Mouse (Mus musculus) hindbrain, embryonic 15.5 days (tissue): ENCODE results near the gene Zfp296. TPM values are rescaled to one million over a fixed set of nuclear protein-coding genes. Genes with fewer than 3 reads are reported as not detected.
"Not testable (repeated sequence)": the region's sequence is repeated elsewhere in the genome, so short reads cannot be mapped to it uniquely, and the experiment has no call there.

Source experiments
- ATAC-seq: fragments of 200-750 bp; cut with Nextera tagmentation; 2 replicates; pipeline ENCODE4 v1.8.0; 2017; ENCODE audit warnings: low read depth, moderate number of reproducible peaks, moderate TSS enrichment; ENCODE audit not compliant: low FRiP score
- H3K27ac ChIP-seq: fragments of 300-500 bp; sonication (generic); replicated peaks from 2 replicates; pipeline ENCODE4 v1.5.1; 2015; ENCODE audit warnings: mild to moderate bottlenecking, inconsistent platforms
- H3K27me3 ChIP-seq: fragments of 300-500 bp; sonication (generic); 2 replicates; pipeline ENCODE4 v1.6.1; 2015; ENCODE audit warnings: control low read depth, inconsistent platforms
- H3K36me3 ChIP-seq: fragments of 300-500 bp; sonication (generic); 2 replicates; pipeline ENCODE4 v1.6.1; 2015; ENCODE audit warnings: control low read depth, inconsistent platforms
- H3K4me1 ChIP-seq: fragments of 300-500 bp; sonication (generic); replicated peaks from 2 replicates; pipeline ENCODE4 v1.6.1; 2015; ENCODE audit warnings: control low read depth, inconsistent platforms
- H3K4me2 ChIP-seq: fragments of 300-500 bp; sonication (generic); 2 replicates; pipeline ENCODE4 v1.6.1; 2015; ENCODE audit warnings: moderate library complexity, mild to moderate bottlenecking, inconsistent platforms
- H3K4me3 ChIP-seq: fragments of 300-500 bp; sonication (generic); 2 replicates; pipeline ENCODE4 v1.5.1; 2015; ENCODE audit warnings: mild to moderate bottlenecking, inconsistent platforms
- H3K9ac ChIP-seq: fragments of 300-500 bp; sonication (generic); 2 replicates; pipeline ENCODE4 v1.6.1; 2015; ENCODE audit warnings: inconsistent platforms
- H3K9me3 ChIP-seq: fragments of 300-500 bp; sonication (generic); 2 replicates; pipeline ENCODE4 v1.6.1; 2016; ENCODE audit warnings: control low read depth, inconsistent platforms
- WGBS: fragments of 180-500 bp; shearing (Covaris S2); methylation state at CpG from one replicate; pipeline ENCODE4 v1.1.7; 2015; 5-methylcytosine and 5-hydroxymethylcytosine counted together
- polyA plus RNA-seq: library from polyadenylated mRNA; unstranded; fragments of >200 nt; fragmentation: Nextera tagmentation; extraction: Ambion mirVana; gene quantifications from 2 replicates; pipeline ENCODE4 v1.2.1, GENCODE M21; 2015

The Zfp296 gene
- polyA plus RNA-seq, 1 experiment from 2014 or later: 0.19 TPM

DNA sequence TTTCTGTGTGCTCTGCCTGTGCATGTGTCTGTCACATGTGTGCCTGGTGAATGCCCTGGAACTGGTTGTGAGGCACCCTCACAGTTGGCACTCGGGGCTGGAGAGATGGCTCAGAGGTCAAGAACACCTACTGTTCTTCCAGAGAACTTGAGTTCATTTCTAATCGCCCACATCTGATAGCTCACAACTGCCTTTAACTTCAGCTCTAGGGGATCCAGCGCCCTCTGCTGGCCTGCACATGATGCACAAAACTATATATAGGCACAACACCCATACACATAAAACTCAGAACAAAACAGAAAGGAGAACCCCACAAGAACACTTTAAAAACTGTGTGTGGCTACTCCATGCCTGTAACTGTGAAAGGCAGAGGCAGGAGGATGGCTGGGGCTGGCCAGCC lies 12.1 kb downstream of the Zfp296 start:
- no peak overlapping the region for H3K9ac ChIP-seq
- H3K4me3 ChIP-seq: no peak overlapping the region
- peaks cover 92% of the 10 kb centered on the region for H3K36me3 ChIP-seq
- H3K9me3 ChIP-seq: no peaks in the 10 kb centered on the region
- no peaks in the 10 kb centered on the region for H3K4me1 ChIP-seq
- H3K27me3 ChIP-seq: no peaks in the 10 kb centered on the region
- WGBS: 49% methylated on average over 3 of the region's 3 CpGs
- no peak overlapping the region for H3K27ac ChIP-seq
- no peak overlapping the region for H3K4me2 ChIP-seq
- ATAC-seq: no peak

DNA sequence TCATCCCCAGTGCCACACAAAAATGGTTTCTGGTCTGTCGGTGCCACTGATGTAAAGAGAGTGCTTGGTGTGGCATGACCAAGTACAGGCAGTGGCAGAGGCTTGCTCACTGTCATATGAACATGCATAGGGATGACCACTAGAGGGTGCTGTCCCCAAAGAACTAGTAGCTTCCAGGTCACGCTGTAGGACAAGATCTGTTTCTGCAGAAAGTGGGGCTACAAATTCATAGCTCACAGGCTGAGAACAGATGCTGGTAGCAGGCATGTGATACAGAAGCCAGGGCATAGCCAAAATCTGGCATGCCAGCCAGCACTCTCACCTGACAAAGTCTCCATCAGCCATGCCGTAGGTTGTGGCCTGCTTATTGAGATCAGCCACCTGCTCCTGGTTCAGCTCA lies 12.8 kb downstream of the Zfp296 start:
- Histone ChIP-seq H3K27ac (no peak overlapping the region), H3K9me3 (no peaks in the 10 kb centered on the region), H3K27me3 (no peaks in the 10 kb centered on the region), H3K4me2 (no peak overlapping the region), H3K4me1 (no peaks in the 10 kb centered on the region), H3K36me3 (peaks cover 88% of the 10 kb centered on the region), H3K4me3 (no peak overlapping the region), H3K9ac (no peak overlapping the region)
- peak; percentile 60 for ATAC-seq
- WGBS: 54% methylated on average over 3 of the region's 3 CpGs

- H3K27me3 ChIP-seq: no peaks in the 10 kb centered on the region
- H3K9ac ChIP-seq: no peak overlapping the region
- peaks cover 66% of the 10 kb centered on the region for H3K36me3 ChIP-seq
- no peaks in the 10 kb centered on the region for H3K4me1 ChIP-seq
- no peak overlapping the region for H3K4me3 ChIP-seq
- no peak for ATAC-seq
- H3K9me3 ChIP-seq: no peaks in the 10 kb centered on the region
- no peak overlapping the region for H3K4me2 ChIP-seq
- no peak overlapping the region for H3K27ac ChIP-seq
- 92% methylated on average over 10 of the region's 10 CpGs for WGBS
Observed at GRCm38 (mm10) chr7:19593061-19593730, 16.1 kb downstream of the Zfp296 start.

DNA sequence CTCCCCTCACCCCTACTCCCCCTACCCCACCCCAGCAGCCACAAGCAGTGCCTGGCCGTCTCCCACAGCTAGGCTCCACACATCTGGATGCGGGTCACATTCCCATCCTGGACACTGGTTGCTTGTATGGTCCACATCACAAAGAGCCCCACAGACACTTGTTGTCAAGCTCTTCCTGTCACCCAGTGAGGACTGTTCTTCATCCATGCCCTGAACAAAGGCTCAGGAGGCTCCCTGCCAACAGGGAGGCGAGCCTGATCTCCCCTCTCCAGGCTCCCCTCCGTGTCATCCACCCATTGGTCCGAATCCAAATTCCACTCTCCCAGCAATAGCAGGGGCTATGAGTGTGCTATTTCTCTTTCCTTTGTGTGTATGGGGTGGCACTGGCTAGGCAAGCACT lies 23.5 kb downstream of the Zfp296 start:
- no peak overlapping the region for H3K4me2 ChIP-seq
- no peaks in the 10 kb centered on the region for H3K9me3 ChIP-seq
- H3K36me3 ChIP-seq: peaks cover 16% of the 10 kb centered on the region
- H3K4me3 ChIP-seq: no peak overlapping the region
- ATAC-seq: peak; percentile 81
- peaks cover 45% of the 10 kb centered on the region for H3K4me1 ChIP-seq
- H3K27ac ChIP-seq: peak overlapping the region; percentile 67
- no peak overlapping the region for H3K9ac ChIP-seq
- WGBS: 29% methylated on average over 5 of the region's 5 CpGs
- no peaks in the 10 kb centered on the region for H3K27me3 ChIP-seq

GRCm38 (mm10) chr7:19603055-19603454 lies 26.0 kb downstream of the Zfp296 start:
- Histone ChIP-seq H3K36me3 (peaks cover 11% of the 10 kb centered on the region), H3K27me3 (no peaks in the 10 kb centered on the region), H3K4me3 (peak overlapping the region; percentile 96), H3K4me2 (peak overlapping the region; percentile 88), H3K27ac (no peak overlapping the region), H3K9ac (peak overlapping the region; percentile 98; the same call in 1 of the 2 replicates), H3K4me1 (peaks cover 45% of the 10 kb centered on the region), H3K9me3 (no peaks in the 10 kb centered on the region)
- WGBS: 81% methylated on average over 12 of the region's 12 CpGs
- no peak for ATAC-seq

- peak; percentile 92 for ATAC-seq
- no peaks in the 10 kb centered on the region for H3K9me3 ChIP-seq
- 1% methylated on average over 56 of the region's 57 CpGs for WGBS
Observed at GRCm38 (mm10) chr7:19603849-19604605, 26.9 kb downstream of the Zfp296 start, which contains the start of gene Clasrp. Gene Clasrp, minus strand, starts transcription at chr7:19604486.

GRCm38 (mm10) chr7:19604606-19605214 lies 27.6 kb downstream of the Zfp296 start:
- not testable (repeated sequence) for H3K27me3 ChIP-seq, H3K9me3 ChIP-seq, H3K36me3 ChIP-seq
- peak; percentile 40; the same call in 1 of the 2 replicates for ATAC-seq
- Histone ChIP-seq H3K4me1 (peaks cover 40% of the 10 kb centered on the region), H3K9ac (peak overlapping the region; percentile 98; the same call in 1 of the 2 replicates), H3K4me3 (peak overlapping the region; percentile 96), H3K4me2 (peak overlapping the region; percentile 88), H3K27ac (peak overlapping the region; percentile 81)
- 62% methylated on average over 10 of the region's 10 CpGs for WGBS

More at GRCm38 (mm10) chr7:19603849-19604605, 26.9 kb downstream of the Zfp296 start, which contains the start of gene Clasrp:
- no peaks in the 10 kb centered on the region for H3K27me3 ChIP-seq
- H3K4me2 ChIP-seq: peak within 1 kb of the TSS; percentile 88
- H3K4me3 ChIP-seq: peak within 1 kb of the TSS; percentile 96
- peak within 1 kb of the TSS; percentile 98 for H3K9ac ChIP-seq
- H3K36me3 ChIP-seq: peaks cover 9% of the 10 kb centered on the region
- H3K27ac ChIP-seq: peak within 1 kb of the TSS; percentile 81
- peaks cover 45% of the 10 kb centered on the region for H3K4me1 ChIP-seq

DNA sequence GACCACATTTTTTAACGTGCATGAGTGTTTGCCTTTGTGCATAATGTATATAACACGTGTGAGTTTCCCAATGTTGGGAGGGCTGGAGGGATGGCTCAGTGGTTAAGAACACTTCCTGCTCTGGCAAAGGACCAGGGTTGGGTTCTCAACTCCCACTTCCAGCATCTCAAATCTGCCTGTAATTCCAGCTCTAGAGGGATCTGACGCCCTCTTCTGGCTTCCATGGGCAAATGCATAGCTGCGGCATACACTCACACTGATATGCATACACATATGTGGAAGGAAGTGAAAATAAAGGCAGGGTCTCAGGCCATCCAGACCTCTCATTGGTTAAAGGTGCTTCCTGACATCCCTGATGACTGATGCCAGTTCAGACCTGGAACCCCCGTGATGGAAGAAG lies 30.2 kb downstream of the Zfp296 start:
- Histone ChIP-seq H3K4me1 (peaks cover 15% of the 10 kb centered on the region), H3K9ac (no peak overlapping the region), H3K27ac (no peak overlapping the region), H3K9me3 (no peaks in the 10 kb centered on the region), H3K36me3 (no peaks in the 10 kb centered on the region), H3K27me3 (no peaks in the 10 kb centered on the region), H3K4me3 (no peak overlapping the region), H3K4me2 (no peak overlapping the region)
- 86% methylated on average over 5 of the region's 5 CpGs for WGBS
- no peak for ATAC-seq

- no peaks in the 10 kb centered on the region for H3K9me3 ChIP-seq
- WGBS: 92% methylated on average over 12 of the region's 12 CpGs
- no peaks in the 10 kb centered on the region for H3K27me3 ChIP-seq
- no peak overlapping the region for H3K4me3 ChIP-seq
- no peak for ATAC-seq
- no peak overlapping the region for H3K9ac ChIP-seq
- H3K27ac ChIP-seq: no peak overlapping the region
- H3K36me3 ChIP-seq: no peaks in the 10 kb centered on the region
- no peaks in the 10 kb centered on the region for H3K4me1 ChIP-seq
- H3K4me2 ChIP-seq: no peak overlapping the region
Observed at GRCm38 (mm10) chr7:19609641-19610332, 32.7 kb downstream of the Zfp296 start.

GRCm38 (mm10) chr7:19610969-19611368 lies 33.9 kb downstream of the Zfp296 start:
- Histone ChIP-seq H3K9me3 (no peaks in the 10 kb centered on the region), H3K4me3 (no peak overlapping the region), H3K27ac (no peak overlapping the region), H3K4me2 (no peak overlapping the region), H3K27me3 (no peaks in the 10 kb centered on the region), H3K36me3 (no peaks in the 10 kb centered on the region), H3K4me1 (no peaks in the 10 kb centered on the region), H3K9ac (no peak overlapping the region)
- WGBS: 78% methylated on average over 5 of the region's 5 CpGs
- no peak for ATAC-seq

DNA sequence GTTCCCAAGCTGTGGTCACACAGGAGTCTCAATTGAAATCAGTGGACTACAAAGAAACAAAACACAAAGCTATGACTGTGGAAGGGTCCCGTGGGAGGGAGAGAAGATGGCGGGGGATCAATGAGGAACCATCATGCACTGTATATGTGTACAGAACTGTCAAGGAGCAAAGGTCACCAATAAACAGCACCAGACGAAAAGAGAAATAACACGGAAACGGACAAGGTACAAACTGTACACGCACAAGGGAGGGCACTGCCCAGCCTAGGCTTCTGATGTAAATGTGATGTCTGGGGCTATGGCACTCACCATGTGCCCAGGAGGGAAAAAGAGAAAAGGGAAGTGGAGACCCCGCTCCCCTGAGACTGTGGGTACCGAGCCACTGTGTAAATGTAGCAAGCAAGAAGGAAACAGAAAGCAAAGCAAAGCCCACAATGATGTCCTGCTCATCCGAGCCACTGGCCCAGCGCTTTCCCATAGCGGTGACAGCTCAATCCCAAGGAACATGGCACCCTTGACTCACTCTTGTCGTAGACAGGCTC lies 38.0 kb downstream of the Zfp296 start:
- no peak overlapping the region for H3K4me3 ChIP-seq
- WGBS: 88% methylated on average over 12 of the region's 12 CpGs
- H3K27me3 ChIP-seq: no peaks in the 10 kb centered on the region
- H3K9me3 ChIP-seq: no peaks in the 10 kb centered on the region
- no peak overlapping the region for H3K4me2 ChIP-seq
- no peak overlapping the region for H3K9ac ChIP-seq
- ATAC-seq: no peak
- H3K36me3 ChIP-seq: no peaks in the 10 kb centered on the region
- H3K27ac ChIP-seq: no peak overlapping the region
- peaks cover 6% of the 10 kb centered on the region for H3K4me1 ChIP-seq
